Mouse (Mus musculus) bone marrow macrophage, adult 2 months (primary cell): ENCODE results near the gene Twistnb. TPM values are rescaled to one million over a fixed set of nuclear protein-coding genes. Genes with fewer than 3 reads are reported as not detected.

Source experiments
- H3K27ac ChIP-seq: 2 replicates; pipeline ENCODE4 v1.5.1; 2012; ENCODE audit warnings: low read depth, low read length; ENCODE audit not compliant: insufficient read depth
- H3K4me1 ChIP-seq: 2 replicates; pipeline ENCODE4 v1.6.1; 2012; ENCODE audit warnings: low read length; ENCODE audit not compliant: control insufficient read depth, insufficient read depth
- H3K4me3 ChIP-seq: 2 replicates; pipeline ENCODE4 v1.5.1; 2012; ENCODE audit warnings: mild to moderate bottlenecking, low read length, moderate library complexity; ENCODE audit not compliant: insufficient read depth
- CTCF ChIP-seq: IDR thresholded peaks from 2 replicates; pipeline ENCODE4 v1.5.1; 2012; ENCODE audit warnings: low read depth, mild to moderate bottlenecking, low read length, moderate library complexity
- POLR2A ChIP-seq: IDR thresholded peaks from 2 replicates; pipeline ENCODE4 v1.6.1; 2012; ENCODE audit warnings: mild to moderate bottlenecking, low read depth, low read length, borderline replicate concordance
- polyA plus RNA-seq: library from polyadenylated mRNA; stranded (reverse); fragments of >200 nt; gene quantifications from 2 replicates; pipeline ENCODE4 v1.2.4, GENCODE M21; 2012; ENCODE audit not compliant: missing spikeins, insufficient read depth, insufficient read length

Twistnb gene
- polyA plus RNA-seq, 1 experiment = 19.2 TPM

DNA sequence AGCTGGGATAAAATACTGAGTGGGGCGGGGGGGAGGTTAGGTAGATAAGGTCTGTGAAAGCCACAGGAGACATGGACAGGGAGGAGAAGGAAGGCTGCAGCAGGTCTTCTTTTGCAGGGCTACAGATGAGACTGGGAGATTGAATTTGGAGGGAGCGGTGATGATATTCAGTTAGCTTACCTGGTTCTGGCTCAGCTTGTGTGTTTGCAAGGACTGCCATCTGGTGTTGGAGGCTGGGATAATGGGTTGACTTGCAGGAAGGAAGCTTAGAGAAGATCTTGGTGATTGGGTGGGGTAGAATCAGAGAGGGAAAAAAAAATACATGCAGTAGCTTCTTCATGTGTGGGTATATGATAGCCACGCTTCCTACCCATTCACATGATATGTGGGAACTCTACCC, 5.1 kb upstream of the Twistnb start:
- H3K27ac ChIP-seq = no peak overlapping the region
- H3K4me1 ChIP-seq = no peaks in the 10 kb centered on the region; the same call in 1 of the 2 replicates
- TF ChIP-seq POLR2A = no peak
- TF ChIP-seq CTCF = no peak
- H3K4me3 ChIP-seq = no peak overlapping the region

DNA sequence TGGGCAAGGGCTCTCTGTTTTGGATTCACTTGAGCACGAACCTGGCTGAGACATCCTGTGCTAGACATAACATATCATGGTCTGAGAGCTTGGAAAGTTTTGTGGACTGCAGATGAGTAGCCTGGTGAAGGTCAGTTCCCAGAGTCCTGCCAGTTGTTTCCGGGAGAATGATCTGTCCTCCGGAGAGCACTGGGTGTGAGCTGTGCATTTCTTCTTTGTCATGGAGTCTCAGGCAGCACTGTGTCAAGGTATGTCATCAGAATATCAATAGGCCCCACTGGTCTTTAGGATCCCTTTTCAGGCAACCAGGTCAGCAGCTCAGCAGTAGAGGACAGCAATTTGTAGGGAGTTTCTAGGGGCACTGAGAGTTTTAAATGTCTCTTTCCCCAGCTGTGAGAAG, 2.1 kb upstream of the Twistnb start:
- Histone ChIP-seq H3K4me3 (no peak overlapping the region), H3K4me1 (no peaks in the 10 kb centered on the region; the same call in none of the 2 replicates), H3K27ac (no peak overlapping the region)
- TF ChIP-seq POLR2A (no peak), CTCF (no peak)

GRCm38 (mm10) chr12:33427726-33428125, 1.7 kb upstream of the Twistnb start:
- TF ChIP-seq POLR2A (no peak), CTCF (no peak)
- Histone ChIP-seq H3K4me1 (no peaks in the 10 kb centered on the region; the same call in none of the 2 replicates), H3K27ac (no peak overlapping the region), H3K4me3 (no peak overlapping the region)

- H3K4me3 ChIP-seq = peak overlapping the region; percentile 67
- no peaks in the 10 kb centered on the region; the same call in none of the 2 replicates for H3K4me1 ChIP-seq
Measured at GRCm38 (mm10) chr12:33433812-33434211, 4.4 kb downstream of the Twistnb start.

GRCm38 (mm10) chr12:33434758-33435157, 5.3 kb downstream of the Twistnb start:
- Histone ChIP-seq H3K4me3 (no peak overlapping the region), H3K4me1 (no peaks in the 10 kb centered on the region; the same call in 1 of the 2 replicates), H3K27ac (no peak overlapping the region)
- TF ChIP-seq CTCF (peak; percentile 40; the same call in 1 of the 2 replicates), POLR2A (no peak)

More at GRCm38 (mm10) chr12:33433812-33434211, 4.4 kb downstream of the Twistnb start:
- H3K27ac ChIP-seq = peak overlapping the region; percentile 87
- TF ChIP-seq CTCF (no peak), POLR2A (no peak)

- Histone ChIP-seq H3K27ac (no peak overlapping the region), H3K4me3 (no peak overlapping the region), H3K4me1 (no peaks in the 10 kb centered on the region)
- no peak for TF ChIP-seq CTCF
- TF ChIP-seq POLR2A = no peak
Measured at GRCm38 (mm10) chr12:33455418-33455817, 26.0 kb downstream of the Twistnb start.

GRCm38 (mm10) chr12:33456242-33456641, 26.8 kb downstream of the Twistnb start:
- Histone ChIP-seq H3K4me1 (no peaks in the 10 kb centered on the region), H3K27ac (no peak overlapping the region), H3K4me3 (no peak overlapping the region)
- no peak for TF ChIP-seq CTCF
- TF ChIP-seq POLR2A = no peak

DNA sequence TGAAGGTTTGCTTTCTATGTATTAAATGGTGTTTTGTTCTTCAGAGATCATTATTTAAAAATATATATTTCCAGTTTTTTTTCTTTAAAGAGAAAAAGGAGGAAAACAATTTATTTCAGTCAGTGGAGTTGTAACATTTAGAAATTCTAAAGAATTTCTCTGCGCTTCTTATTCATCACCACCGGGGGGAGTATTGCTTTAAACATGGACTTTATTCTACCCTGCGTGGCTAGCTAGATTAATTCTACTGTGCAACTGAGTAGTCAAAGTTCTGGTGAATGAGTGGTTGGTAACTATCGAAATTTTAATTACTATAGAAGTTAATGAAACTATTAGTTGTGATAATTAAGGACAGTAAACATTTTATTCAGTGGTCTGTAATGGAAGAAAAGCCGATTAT, 51.5 kb downstream of the Twistnb start:
- no peak overlapping the region for H3K4me3 ChIP-seq
- H3K4me1 ChIP-seq = no peaks in the 10 kb centered on the region
- no peak overlapping the region for H3K27ac ChIP-seq
- no peak for TF ChIP-seq CTCF
- TF ChIP-seq POLR2A = no peak

GRCm38 (mm10) chr12:33482931-33483330, 53.5 kb downstream of the Twistnb start:
- Histone ChIP-seq H3K27ac (no peak overlapping the region), H3K4me1 (no peaks in the 10 kb centered on the region), H3K4me3 (no peak overlapping the region)
- no peak for TF ChIP-seq CTCF
- TF ChIP-seq POLR2A = no peak

Other genes with a start within 250 kb of the Twistnb start
- gene Efcab10, start 34.8 kb upstream of the Twistnb start, polyA plus RNA-seq = not detected in 2 replicates